Mouse (Mus musculus): ENCODE results near the gene Olfr250. TPM values are rescaled to one million over a fixed set of nuclear protein-coding genes. Genes with fewer than 3 reads are reported as not detected.
"Not testable (repeated sequence)": the region's sequence is repeated elsewhere in the genome, so short reads cannot be mapped to it uniquely, and the experiment has no call there.

The Olfr250 gene
- total RNA-seq (2014; rRNA removed): not detected in 2 replicates
- not detected in 2 replicates for polyA plus RNA-seq (2015; fragmentation: Nextera tagmentation; extraction: Ambion mirVana)

DNA sequence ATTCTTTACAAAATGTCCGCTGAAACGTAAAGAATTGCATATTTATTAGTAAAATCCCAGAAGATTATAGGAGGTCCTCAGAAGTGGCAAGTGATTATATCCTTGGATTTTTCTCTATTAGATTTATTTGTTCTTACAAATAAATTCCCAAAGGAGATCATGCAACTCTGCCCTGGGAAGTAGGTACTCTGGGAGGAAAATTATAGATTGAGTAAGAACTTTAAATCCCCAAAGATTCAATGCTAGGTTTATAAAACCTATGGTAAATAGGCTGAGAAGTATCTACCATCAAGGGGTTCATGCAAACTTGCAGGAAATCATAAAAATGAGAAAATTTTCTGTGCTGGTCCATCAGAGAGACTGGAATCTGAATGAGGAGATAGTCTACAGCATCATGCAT is at the start of gene Olfr250:
TSS of gene Olfr250 (plus strand) at position 301 of the 400 bp plus-strand sequence.
- Histone ChIP-seq H3K36me3 (ENCODE audit: insufficient read depth, low read length) (no peaks in the 10 kb centered on the region), H3K4me2 (ENCODE audit: low read depth, low read length, poor library complexity, severe bottlenecking) (no peak within 1 kb of the TSS), H3K4me1 (ENCODE audit: insufficient read depth, low read length) (no peaks in the 10 kb centered on the region), H3K27ac (ENCODE audit: low read depth, low read length) (no peak within 1 kb of the TSS), H3K9me3 (ENCODE audit: low read length) (no peaks in the 10 kb centered on the region), H3K9ac (replicated peaks; ENCODE audit: low read length, poor library complexity, severe bottlenecking) (no peak within 1 kb of the TSS), H3K4me3 (ENCODE audit: low read depth, low read length) (no peak within 1 kb of the TSS), H3K27me3 (ENCODE audit: insufficient read depth, low read length) (no peaks in the 10 kb centered on the region)
- no peak for TF ChIP-seq CTCF (IDR thresholded peaks at IDR 0.05)
- ATAC-seq (ENCODE audit: low FRiP score) (no peak), DNase-seq (ENCODE audit: low spot score) (no peak)
- WGBS: 78% methylated on average over 2 of the region's 2 CpGs

DNA sequence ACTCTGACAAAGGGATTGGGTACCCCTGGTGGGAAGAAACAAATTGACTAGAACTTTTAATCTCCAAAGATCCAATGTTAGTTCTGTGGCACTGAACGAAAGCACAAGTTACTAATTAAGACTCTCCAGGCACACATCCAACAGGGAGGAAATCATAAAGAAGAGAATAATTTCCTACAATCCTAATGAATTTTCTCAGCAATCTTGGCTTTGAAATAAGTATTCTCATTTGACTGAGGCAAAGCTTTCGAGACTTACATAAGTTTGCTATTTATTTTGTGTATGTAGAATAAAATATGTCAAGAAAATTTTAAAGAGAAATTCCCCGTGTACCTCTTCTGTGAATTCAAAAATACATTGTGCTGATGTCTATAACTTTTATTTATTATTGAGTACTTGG is 37.9 kb upstream of the Olfr250 start, which contains the start of gene Olfr25:
TSS of gene Olfr25 (plus strand) at position 301 of the 400 bp plus-strand sequence.
- no peak within 1 kb of the TSS for H3K27ac ChIP-seq (ENCODE audit: low read depth, low read length)
- no peaks in the 10 kb centered on the region for H3K36me3 ChIP-seq (ENCODE audit: insufficient read depth, low read length)
- no peaks in the 10 kb centered on the region for H3K4me1 ChIP-seq (ENCODE audit: insufficient read depth, low read length)
- no peak within 1 kb of the TSS for H3K4me3 ChIP-seq (ENCODE audit: low read depth, low read length)
- ATAC-seq (ENCODE audit: low FRiP score): no peak
- no peak within 1 kb of the TSS for H3K4me2 ChIP-seq (ENCODE audit: low read depth, low read length, poor library complexity, severe bottlenecking)
- WGBS: 72% methylated on average over 3 of the region's 3 CpGs
- no peak for DNase-seq (ENCODE audit: low spot score)
- no peaks in the 10 kb centered on the region for H3K9me3 ChIP-seq (ENCODE audit: low read length)
- no peak within 1 kb of the TSS for H3K9ac ChIP-seq (replicated peaks; ENCODE audit: low read length, poor library complexity, severe bottlenecking)
- no peaks in the 10 kb centered on the region for H3K27me3 ChIP-seq (ENCODE audit: insufficient read depth, low read length)
- TF ChIP-seq CTCF (IDR thresholded peaks at IDR 0.05): no peak

DNA sequence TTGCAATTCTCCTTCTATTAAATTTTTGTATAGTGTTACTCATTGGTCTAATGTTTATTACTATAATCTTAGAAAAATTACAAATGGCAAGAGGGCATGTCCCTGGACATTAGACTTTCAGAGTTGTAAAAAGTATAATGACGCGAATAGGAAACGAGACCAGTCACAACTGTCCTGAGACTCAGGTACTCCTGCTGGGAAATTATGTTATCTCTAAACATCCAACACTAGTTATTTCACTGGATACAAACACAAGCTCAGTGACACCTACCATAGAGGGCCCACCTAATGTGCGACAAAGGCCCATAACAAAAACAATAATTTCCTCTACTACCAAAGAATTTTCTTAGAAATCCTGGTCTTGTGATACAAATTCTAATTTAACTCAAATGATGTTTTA is 18.6 kb upstream of the Olfr250 start, which contains the start of gene Olfr898:
TSS of gene Olfr898 (plus strand) at position 301 of the 400 bp plus-strand sequence.
- no peak within 1 kb of the TSS for H3K4me2 ChIP-seq (ENCODE audit: low read depth, low read length, poor library complexity, severe bottlenecking)
- ATAC-seq (ENCODE audit: low FRiP score) (no peak), DNase-seq (ENCODE audit: low spot score) (no peak)
- TF ChIP-seq CTCF (IDR thresholded peaks at IDR 0.05): no peak
- H3K27me3 ChIP-seq (ENCODE audit: insufficient read depth, low read length): no peaks in the 10 kb centered on the region
- H3K4me1 ChIP-seq (ENCODE audit: insufficient read depth, low read length): no peaks in the 10 kb centered on the region
- H3K9ac ChIP-seq (replicated peaks; ENCODE audit: low read length, poor library complexity, severe bottlenecking): no peak within 1 kb of the TSS
- H3K4me3 ChIP-seq (ENCODE audit: low read depth, low read length): no peak within 1 kb of the TSS
- no peak within 1 kb of the TSS for H3K27ac ChIP-seq (ENCODE audit: low read depth, low read length)
- 97% methylated on average over 4 of the region's 4 CpGs for WGBS
- no peaks in the 10 kb centered on the region for H3K36me3 ChIP-seq (ENCODE audit: insufficient read depth, low read length)
- H3K9me3 ChIP-seq (ENCODE audit: low read length): no peaks in the 10 kb centered on the region

DNA sequence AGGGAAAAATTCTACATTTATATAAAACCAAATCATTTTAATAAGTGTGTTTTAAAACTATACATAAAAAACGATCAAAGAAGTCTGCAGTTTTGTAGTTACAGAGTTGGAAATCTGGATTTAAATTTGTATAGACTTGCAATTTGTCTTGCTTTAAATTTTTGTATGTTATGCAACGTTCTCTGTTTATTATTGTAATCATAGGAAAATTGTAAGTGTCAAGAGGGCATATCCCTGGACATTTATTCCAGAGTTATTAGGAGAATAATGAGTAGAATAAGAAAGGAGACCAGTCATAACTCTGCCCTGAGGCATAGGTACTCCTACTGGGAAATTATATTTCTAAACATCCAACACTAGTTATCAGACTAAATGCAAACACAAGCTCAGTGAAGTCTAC is 10.1 kb downstream of the Olfr250 start, which contains the start of gene Olfr251:
TSS of gene Olfr251 (plus strand) at position 301 of the 400 bp plus-strand sequence.
- H3K9ac ChIP-seq (replicated peaks; ENCODE audit: low read length, poor library complexity, severe bottlenecking): no peak within 1 kb of the TSS
- H3K27ac ChIP-seq (ENCODE audit: low read depth, low read length): no peak within 1 kb of the TSS
- TF ChIP-seq CTCF (IDR thresholded peaks at IDR 0.05): no peak
- no peaks in the 10 kb centered on the region for H3K9me3 ChIP-seq (ENCODE audit: low read length)
- no peaks in the 10 kb centered on the region for H3K4me1 ChIP-seq (ENCODE audit: insufficient read depth, low read length)
- 73% methylated on average over 2 of the region's 2 CpGs for WGBS
- no peak for ATAC-seq (ENCODE audit: low FRiP score)
- H3K4me2 ChIP-seq (ENCODE audit: low read depth, low read length, poor library complexity, severe bottlenecking): no peak within 1 kb of the TSS
- no peak within 1 kb of the TSS for H3K4me3 ChIP-seq (ENCODE audit: low read depth, low read length)
- no peaks in the 10 kb centered on the region for H3K27me3 ChIP-seq (ENCODE audit: insufficient read depth, low read length)
- no peaks in the 10 kb centered on the region for H3K36me3 ChIP-seq (ENCODE audit: insufficient read depth, low read length)
- no peak for DNase-seq (ENCODE audit: low spot score)

DNA sequence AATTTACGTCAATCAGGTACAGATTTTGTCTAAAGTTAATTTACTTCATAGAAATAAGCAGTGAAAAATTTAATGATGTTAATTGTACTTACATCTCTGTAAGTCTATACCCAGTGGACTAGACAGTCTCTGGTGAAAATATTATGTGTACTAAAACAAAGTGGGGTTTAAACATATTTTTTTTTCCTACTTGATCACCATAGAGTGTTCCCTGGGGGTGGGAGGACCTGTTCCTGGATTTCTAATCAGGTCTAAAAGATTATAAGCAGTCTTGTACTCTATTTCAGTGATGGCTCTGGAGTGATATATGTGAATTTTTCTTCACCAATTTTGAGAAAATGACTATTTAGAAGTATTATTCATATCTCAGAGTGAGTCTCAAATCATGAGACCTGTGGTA is 34.7 kb downstream of the Olfr250 start, which contains the start of gene Olfr147:
TSS of gene Olfr147 (plus strand) at position 301 of the 400 bp plus-strand sequence.
- Histone ChIP-seq H3K9ac (replicated peaks; ENCODE audit: low read length, poor library complexity, severe bottlenecking) (no peak within 1 kb of the TSS), H3K27me3 (ENCODE audit: insufficient read depth, low read length) (no peaks in the 10 kb centered on the region), H3K4me2 (ENCODE audit: low read depth, low read length, poor library complexity, severe bottlenecking) (no peak within 1 kb of the TSS), H3K36me3 (ENCODE audit: insufficient read depth, low read length) (no peaks in the 10 kb centered on the region), H3K4me3 (ENCODE audit: low read depth, low read length) (no peak within 1 kb of the TSS), H3K4me1 (ENCODE audit: insufficient read depth, low read length) (no peaks in the 10 kb centered on the region), H3K27ac (ENCODE audit: low read depth, low read length) (no peak within 1 kb of the TSS), H3K9me3 (ENCODE audit: low read length) (no peaks in the 10 kb centered on the region)
- WGBS: 84% methylated on average over 1 of the region's 1 CpGs
- ATAC-seq (ENCODE audit: low FRiP score) (no peak), DNase-seq (ENCODE audit: low spot score) (no peak)
- no peak for TF ChIP-seq CTCF (IDR thresholded peaks at IDR 0.05)

DNA sequence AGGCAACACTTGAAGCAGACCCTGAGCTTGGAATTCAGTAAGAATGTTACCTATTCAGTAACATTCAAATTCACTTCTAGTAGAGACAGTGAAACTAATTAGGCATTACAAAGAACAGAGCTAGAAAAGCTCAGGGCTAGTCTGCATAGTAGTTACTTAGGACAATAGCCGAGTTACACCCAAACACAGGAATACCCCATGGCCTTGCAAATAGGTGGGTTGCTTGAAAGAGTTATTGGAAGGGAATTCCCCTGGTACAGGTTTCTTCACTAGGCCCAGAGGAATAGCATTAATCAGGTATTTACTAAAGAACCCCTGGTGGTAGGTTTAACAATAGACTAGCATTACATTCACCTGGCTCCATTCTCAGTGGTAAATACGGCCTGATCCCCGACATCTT is 40.8 kb downstream of the Olfr250 start:
- not testable (repeated sequence) for H3K36me3 ChIP-seq (ENCODE audit: insufficient read depth, low read length); H3K27me3 ChIP-seq (ENCODE audit: insufficient read depth, low read length); H3K9me3 ChIP-seq (ENCODE audit: low read length); H3K9ac ChIP-seq (replicated peaks; ENCODE audit: low read length, poor library complexity, severe bottlenecking); H3K4me3 ChIP-seq (ENCODE audit: low read depth, low read length); DNase-seq (ENCODE audit: low spot score); ATAC-seq (ENCODE audit: low FRiP score); H3K4me2 ChIP-seq (ENCODE audit: low read depth, low read length, poor library complexity, severe bottlenecking); H3K4me1 ChIP-seq (ENCODE audit: insufficient read depth, low read length); H3K27ac ChIP-seq (ENCODE audit: low read depth, low read length)
- WGBS: 85% methylated on average over 3 of the region's 3 CpGs

- H3K9me3 ChIP-seq (ENCODE audit: low read length); H3K9ac ChIP-seq (replicated peaks; ENCODE audit: low read length, poor library complexity, severe bottlenecking); ATAC-seq (ENCODE audit: low FRiP score); H3K27ac ChIP-seq (ENCODE audit: low read depth, low read length); H3K4me2 ChIP-seq (ENCODE audit: low read depth, low read length, poor library complexity, severe bottlenecking); H3K4me1 ChIP-seq (ENCODE audit: insufficient read depth, low read length); H3K27me3 ChIP-seq (ENCODE audit: insufficient read depth, low read length); H3K4me3 ChIP-seq (ENCODE audit: low read depth, low read length); DNase-seq (ENCODE audit: low spot score); H3K36me3 ChIP-seq (ENCODE audit: insufficient read depth, low read length): not testable (repeated sequence)
- 94% methylated on average over 14 of the region's 14 CpGs for WGBS
These were observed 46.8 kb downstream of the Olfr250 start for GRCm38 (mm10) chr9:38413502-38413901.
